Mouse (Mus musculus): ENCODE results near the gene Btrc. TPM values are rescaled to one million over a fixed set of nuclear protein-coding genes. Genes with fewer than 3 reads are reported as not detected.

The Btrc gene
- polyA plus RNA-seq, 2 experiments, result 41.5 to 44.1 TPM

DNA sequence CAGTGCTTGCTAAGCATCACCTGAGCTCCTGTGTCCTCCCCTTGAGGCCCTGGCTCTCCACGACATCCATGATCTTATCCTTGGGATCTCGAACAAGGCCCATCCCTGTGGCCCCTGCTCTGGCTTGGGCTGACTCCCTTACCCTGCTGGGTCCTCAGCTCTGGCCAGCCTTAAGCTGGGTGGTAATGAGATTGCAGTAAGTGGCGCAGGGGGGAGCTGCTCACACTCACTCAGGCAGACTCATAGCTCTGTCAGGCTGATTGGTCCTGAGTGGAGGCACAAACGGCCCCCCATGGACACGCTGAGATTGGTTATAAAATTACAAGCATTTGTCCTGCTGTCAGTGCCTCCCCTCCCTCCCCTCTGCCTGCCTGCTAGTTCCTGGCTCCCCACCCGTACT lies 172.4 kb downstream of the Btrc start:
- Histone ChIP-seq H3K27ac (replicated peaks; ENCODE audit: low read depth, low read length) (no peak overlapping the region), H3K9me3 (ENCODE audit: control insufficient read depth, low read length) (no peaks in the 10 kb centered on the region), H3K36me3 (ENCODE audit: control insufficient read depth, insufficient read depth, low read length) (peaks cover 3% of the 10 kb centered on the region; the same call in 1 of the 2 replicates), H3K9ac (ENCODE audit: low read depth, low read length, severe bottlenecking) (no peak overlapping the region), H3K27me3 (ENCODE audit: control insufficient read depth, insufficient read depth, low read length) (peaks cover under 1% of the 10 kb centered on the region; the same call in 1 of the 2 replicates), H3K4me3 (replicated peaks; ENCODE audit: low read length) (no peak overlapping the region), H3K4me1 (ENCODE audit: control insufficient read depth, insufficient read depth, low read length) (0 out of 2 replicates have a peak, but pooled peaks cover 6% of the 10 kb centered on the region), H3K4me2 (replicated peaks; ENCODE audit: low read depth, low read length, severe bottlenecking) (no peak overlapping the region)
- 34% methylated on average over 6 of the region's 6 CpGs for WGBS
- DNase-seq (ENCODE audit: low spot score) (no peak), ATAC-seq (ENCODE audit: low FRiP score, low read depth) (no peak)
- no peak for TF ChIP-seq POLR2A (IDR thresholded peaks at IDR 0.05; ENCODE audit: borderline replicate concordance, extremely low read depth, insufficient read depth, insufficient read length)

DNA sequence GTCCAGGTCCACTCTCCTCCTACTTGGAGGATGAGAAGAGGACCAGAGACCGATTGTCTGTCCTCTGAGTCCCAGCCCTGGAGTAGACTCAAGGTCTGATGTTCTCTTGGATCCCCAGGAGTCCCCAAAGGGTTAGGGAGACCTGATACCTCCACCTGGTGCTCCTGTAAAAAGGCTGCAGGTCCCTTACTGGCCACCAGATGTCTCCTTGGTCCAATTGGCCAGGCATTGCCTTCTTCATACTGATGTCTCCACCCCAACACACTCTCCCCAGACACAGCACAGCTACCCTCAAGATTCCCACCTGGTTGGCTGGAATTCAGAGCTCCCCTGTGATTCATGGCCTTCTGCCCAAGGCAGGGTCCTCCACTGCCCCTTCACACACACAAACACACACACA lies 174.0 kb downstream of the Btrc start:
- TF ChIP-seq POLR2A (IDR thresholded peaks at IDR 0.05; ENCODE audit: borderline replicate concordance, extremely low read depth, insufficient read depth, insufficient read length), result no peak
- H3K27me3 ChIP-seq (ENCODE audit: control insufficient read depth, insufficient read depth, low read length), result peaks cover 14% of the 10 kb centered on the region
- no peak overlapping the region for H3K4me2 ChIP-seq (replicated peaks; ENCODE audit: low read depth, low read length, severe bottlenecking)
- H3K9ac ChIP-seq (ENCODE audit: low read depth, low read length, severe bottlenecking), result no peak overlapping the region
- H3K4me3 ChIP-seq (replicated peaks; ENCODE audit: low read length), result no peak overlapping the region
- DNase-seq (ENCODE audit: low spot score) (peak; percentile 55), ATAC-seq (ENCODE audit: low FRiP score, low read depth) (no peak)
- no peaks in the 10 kb centered on the region for H3K9me3 ChIP-seq (ENCODE audit: control insufficient read depth, low read length)
- no peaks in the 10 kb centered on the region for H3K36me3 ChIP-seq (ENCODE audit: control insufficient read depth, insufficient read depth, low read length)
- 0 out of 2 replicates have a peak, but pooled peaks cover 6% of the 10 kb centered on the region for H3K4me1 ChIP-seq (ENCODE audit: control insufficient read depth, insufficient read depth, low read length)
- WGBS, result 62% methylated on average over 1 of the region's 1 CpGs
- no peak overlapping the region for H3K27ac ChIP-seq (replicated peaks; ENCODE audit: low read depth, low read length)

GRCm38 (mm10) chr19:45540657-45541408 lies 177.3 kb downstream of the Btrc start:
- no peak for TF ChIP-seq POLR2A (IDR thresholded peaks at IDR 0.05; ENCODE audit: borderline replicate concordance, extremely low read depth, insufficient read depth, insufficient read length)
- WGBS, result 26% methylated on average over 8 of the region's 8 CpGs
- Histone ChIP-seq H3K27me3 (ENCODE audit: control insufficient read depth, insufficient read depth, low read length) (peaks cover 24% of the 10 kb centered on the region), H3K9me3 (ENCODE audit: control insufficient read depth, low read length) (no peaks in the 10 kb centered on the region), H3K4me2 (replicated peaks; ENCODE audit: low read depth, low read length, severe bottlenecking) (peak overlapping the region; percentile 76), H3K4me3 (replicated peaks; ENCODE audit: low read length) (peak overlapping the region; percentile 39), H3K4me1 (ENCODE audit: control insufficient read depth, insufficient read depth, low read length) (peaks cover 5% of the 10 kb centered on the region; the same call in 1 of the 2 replicates), H3K27ac (replicated peaks; ENCODE audit: low read depth, low read length) (no peak overlapping the region), H3K36me3 (ENCODE audit: control insufficient read depth, insufficient read depth, low read length) (no peaks in the 10 kb centered on the region), H3K9ac (ENCODE audit: low read depth, low read length, severe bottlenecking) (no peak overlapping the region)
- DNase-seq (ENCODE audit: low spot score) (no peak), ATAC-seq (ENCODE audit: low FRiP score, low read depth) (no peak)

DNA sequence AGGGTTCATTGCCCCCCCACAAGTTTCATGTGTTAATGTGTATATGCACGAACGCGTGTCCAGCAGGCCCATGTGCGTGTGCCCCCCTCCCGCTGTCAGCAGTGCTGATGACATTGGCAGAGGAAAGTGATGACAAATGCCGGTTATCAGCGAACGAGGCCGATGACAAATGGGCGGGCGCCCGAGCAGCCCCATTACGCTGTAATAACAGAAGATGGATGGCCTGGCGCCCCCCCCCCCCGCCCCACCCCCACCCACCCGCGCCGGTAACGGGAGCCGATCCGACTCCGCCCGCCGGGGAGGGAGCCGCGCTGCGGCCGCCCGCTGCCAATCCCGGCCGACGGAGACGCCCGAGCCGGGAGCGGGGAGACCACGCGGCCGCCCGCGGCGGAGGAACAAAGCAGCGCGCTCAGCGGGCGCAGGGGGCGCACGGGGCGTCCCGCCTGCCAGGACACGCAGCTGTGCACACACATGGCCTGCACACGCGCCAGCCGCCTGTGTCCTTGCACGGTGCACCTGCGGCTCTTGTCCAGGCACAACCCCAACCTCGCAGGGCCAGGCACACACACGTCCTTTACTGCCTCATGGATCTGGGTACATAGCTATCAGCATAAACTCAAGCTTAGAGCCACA lies 178.0 kb downstream of the Btrc start:
- Histone ChIP-seq H3K36me3 (ENCODE audit: control insufficient read depth, insufficient read depth, low read length) (no peaks in the 10 kb centered on the region), H3K9me3 (ENCODE audit: control insufficient read depth, low read length) (no peaks in the 10 kb centered on the region), H3K9ac (ENCODE audit: low read depth, low read length, severe bottlenecking) (peak overlapping the region; percentile 45), H3K4me3 (replicated peaks; ENCODE audit: low read length) (peak overlapping the region; percentile 39), H3K4me1 (ENCODE audit: control insufficient read depth, insufficient read depth, low read length) (peaks cover 5% of the 10 kb centered on the region; the same call in 1 of the 2 replicates), H3K27me3 (ENCODE audit: control insufficient read depth, insufficient read depth, low read length) (peaks cover 24% of the 10 kb centered on the region), H3K27ac (replicated peaks; ENCODE audit: low read depth, low read length) (no peak overlapping the region), H3K4me2 (replicated peaks; ENCODE audit: low read depth, low read length, severe bottlenecking) (peak overlapping the region; percentile 76)
- TF ChIP-seq POLR2A (IDR thresholded peaks at IDR 0.05; ENCODE audit: borderline replicate concordance, extremely low read depth, insufficient read depth, insufficient read length), result no peak
- DNase-seq (ENCODE audit: low spot score), result peak; percentile 39
- peak; percentile 42; the same call in 1 of the 2 replicates for ATAC-seq (ENCODE audit: low FRiP score, low read depth)
- WGBS, result 2% methylated on average over 35 of the region's 58 CpGs

DNA sequence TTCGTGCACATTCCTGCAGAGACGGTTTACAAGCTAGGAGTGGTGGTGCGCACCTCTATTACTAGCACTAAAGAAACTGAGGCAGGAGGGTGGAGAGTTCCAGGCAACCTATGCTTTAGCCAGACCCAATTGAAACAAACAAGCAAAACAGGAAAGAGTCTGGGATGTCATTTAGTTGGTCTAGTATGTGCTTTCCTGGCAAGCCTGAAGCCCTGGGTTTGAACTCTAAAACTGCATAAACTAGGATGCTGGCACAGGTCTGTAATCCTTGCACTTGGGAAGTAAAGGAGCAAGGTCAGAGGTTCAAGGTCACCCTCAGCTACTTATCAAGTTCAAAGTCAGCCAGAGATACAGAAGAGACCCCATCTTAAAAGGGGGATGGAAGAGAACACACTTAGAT lies 178.5 kb downstream of the Btrc start:
- H3K27ac ChIP-seq (replicated peaks; ENCODE audit: low read depth, low read length), result no peak overlapping the region
- 18% methylated on average over 3 of the region's 3 CpGs for WGBS
- DNase-seq (ENCODE audit: low spot score), result no peak
- TF ChIP-seq POLR2A (IDR thresholded peaks at IDR 0.05; ENCODE audit: borderline replicate concordance, extremely low read depth, insufficient read depth, insufficient read length), result no peak
- H3K4me1 ChIP-seq (ENCODE audit: control insufficient read depth, insufficient read depth, low read length), result peaks cover 5% of the 10 kb centered on the region; the same call in 1 of the 2 replicates
- peak overlapping the region; percentile 39 for H3K4me3 ChIP-seq (replicated peaks; ENCODE audit: low read length)
- ATAC-seq (ENCODE audit: low FRiP score, low read depth), result no peak
- no peaks in the 10 kb centered on the region for H3K9me3 ChIP-seq (ENCODE audit: control insufficient read depth, low read length)
- no peaks in the 10 kb centered on the region for H3K36me3 ChIP-seq (ENCODE audit: control insufficient read depth, insufficient read depth, low read length)
- peak overlapping the region; percentile 76 for H3K4me2 ChIP-seq (replicated peaks; ENCODE audit: low read depth, low read length, severe bottlenecking)
- peaks cover 24% of the 10 kb centered on the region for H3K27me3 ChIP-seq (ENCODE audit: control insufficient read depth, insufficient read depth, low read length)
- no peak overlapping the region for H3K9ac ChIP-seq (ENCODE audit: low read depth, low read length, severe bottlenecking)

Measured in limb, embryonic 14.5 days (tissue).